Mouse (Mus musculus) gastrocnemius, postnatal 4 days (tissue): ENCODE results near the gene Gm17535. TPM values are rescaled to one million over a fixed set of nuclear protein-coding genes. Genes with fewer than 3 reads are reported as not detected.
"Not testable (repeated sequence)": the region's sequence is repeated elsewhere in the genome, so short reads cannot be mapped to it uniquely, and the experiment has no call there.

Experiments used
- DNase-seq, 2 experiments: peaks; one replicate each; pipeline ENCODE4 v3.0.0; 2021 to 2022; ENCODE audit warnings: low spot score in 2 of 2, mixed read lengths in 2 of 2
- long read RNA-seq, 2 experiments: library from polyadenylated mRNA; stranded (forward); transcript quantifications; one replicate each; pipeline ENCODE4 v2.0.0; 2021
- total RNA-seq, 2 experiments: library from RNA; stranded (reverse); gene quantifications; 2 replicates each; pipeline ENCODE4 v1.2.3; 2021

Gene Gm17535
- not detected for total RNA-seq
- long read RNA-seq, experiment 1: 0 reads
- long read RNA-seq, experiment 2: 0 reads

GRCm38 (mm10) chr9:3034299-3034698, at the start of gene Gm17535:
Gm17535 (plus strand) TSS chr9:3034599.
- DNase-seq: not testable (repeated sequence)

GRCm38 (mm10) chr9:3000445-3000972, 33.9 kb upstream of the Gm17535 start, which contains the start of gene Gm10722:
Gm10722 (plus strand) TSS chr9:3000922.
- peak in 1 of 2 experiments; percentile 47 for DNase-seq

- peak in 1 of 2 experiments; percentile 7 for DNase-seq
Measured at GRCm38 (mm10) chr9:3001006-3001405, 33.4 kb upstream of the Gm17535 start.

GRCm38 (mm10) chr9:3001948-3002659, 32.3 kb upstream of the Gm17535 start:
- DNase-seq: peak; percentile 100

- peak; percentile 15 to 60 for DNase-seq
Measured at GRCm38 (mm10) chr9:3002794-3003396, 31.5 kb upstream of the Gm17535 start, which contains the start of gene Gm11168. Gm11168 (plus strand) TSS chr9:3003346.

GRCm38 (mm10) chr9:3006179-3006578, 28.2 kb upstream of the Gm17535 start:
- not testable (repeated sequence) for DNase-seq

GRCm38 (mm10) chr9:3006636-3007035, 27.8 kb upstream of the Gm17535 start:
- not testable (repeated sequence) for DNase-seq

GRCm38 (mm10) chr9:3007272-3007671, 27.1 kb upstream of the Gm17535 start:
- DNase-seq: peak in 1 of 2 experiments; percentile 38

GRCm38 (mm10) chr9:3009331-3009730, 25.1 kb upstream of the Gm17535 start:
- DNase-seq: not testable (repeated sequence)

GRCm38 (mm10) chr9:3012054-3012621, 22.3 kb upstream of the Gm17535 start:
- DNase-seq: not testable (repeated sequence)

- not testable (repeated sequence) for DNase-seq
Measured at GRCm38 (mm10) chr9:3012733-3013279, 21.6 kb upstream of the Gm17535 start, which contains the start of gene Gm10721. Gm10721 (plus strand) TSS chr9:3013140.

GRCm38 (mm10) chr9:3015354-3015753, 19.0 kb upstream of the Gm17535 start, which contains the start of gene Gm10720:
Gm10720 (plus strand) TSS chr9:3015654.
- DNase-seq: not testable (repeated sequence)

GRCm38 (mm10) chr9:3015896-3016295, 18.5 kb upstream of the Gm17535 start:
- DNase-seq: peak; percentile 10 to 55

GRCm38 (mm10) chr9:3017108-3017507, 17.3 kb upstream of the Gm17535 start, which contains the start of gene Gm10719:
Gm10719 (plus strand) TSS chr9:3017408.
- not testable (repeated sequence) for DNase-seq

GRCm38 (mm10) chr9:3018944-3019343, 15.5 kb upstream of the Gm17535 start:
- DNase-seq: peak; percentile 100

GRCm38 (mm10) chr9:3019835-3020727, 14.3 kb upstream of the Gm17535 start:
- DNase-seq: peak; percentile 82 to 100

GRCm38 (mm10) chr9:3022316-3023008, 11.9 kb upstream of the Gm17535 start:
- DNase-seq: not testable (repeated sequence)

GRCm38 (mm10) chr9:3023312-3023984, 11.0 kb upstream of the Gm17535 start, which contains the start of gene Gm10718:
Gm10718 (plus strand) TSS chr9:3023547.
- DNase-seq: peak; percentile 23 to 55
